Mouse (Mus musculus) intestine, postnatal 0 days (tissue): ENCODE measurements around the gene Rhbdf2. TPM values are rescaled to one million over a fixed set of nuclear protein-coding genes. Genes with fewer than 3 reads are reported as not detected.
A peak's percentile ranks its signal among the peaks of the same experiment; 100 is the strongest.

Experiments
- ATAC-seq: fragments of 200-750 bp; cut with Nextera tagmentation; 2 replicates; pipeline ENCODE4 v1.8.0; 2017; ENCODE audit warnings: mild to moderate bottlenecking, moderate TSS enrichment, moderate library complexity
- H3K27ac ChIP-seq: fragments of 300-500 bp; sonication (generic); 2 replicates; pipeline ENCODE4 v1.5.1; 2014; ENCODE audit warnings: mild to moderate bottlenecking, low read depth, low read length, moderate library complexity
- H3K27me3 ChIP-seq: fragments of 300-500 bp; sonication (generic); replicated peaks from 2 replicates; pipeline ENCODE4 v1.6.1; 2014; ENCODE audit warnings: low read length, mixed read lengths; ENCODE audit not compliant: control insufficient read depth, insufficient read depth
- H3K36me3 ChIP-seq: fragments of 300-500 bp; sonication (generic); 2 replicates; pipeline ENCODE4 v1.6.1; 2014; ENCODE audit warnings: mild to moderate bottlenecking, moderate library complexity; ENCODE audit not compliant: control insufficient read depth, insufficient read depth
- H3K4me1 ChIP-seq: fragments of 300-500 bp; sonication (generic); replicated peaks from 2 replicates; pipeline ENCODE4 v1.6.1; 2014; ENCODE audit warnings: antibody characterized with exemption, low read length, mixed read lengths; ENCODE audit not compliant: control insufficient read depth, insufficient read depth
- H3K4me2 ChIP-seq: fragments of 300-500 bp; sonication (generic); replicated peaks from 2 replicates; pipeline ENCODE4 v1.6.1; 2014; ENCODE audit warnings: low read depth, mild to moderate bottlenecking, moderate library complexity
- H3K4me3 ChIP-seq: fragments of 300-500 bp; sonication (generic); 2 replicates; pipeline ENCODE4 v1.5.1; 2014; ENCODE audit warnings: low read depth, low read length
- H3K9ac ChIP-seq: fragments of 300-500 bp; sonication (generic); 2 replicates; pipeline ENCODE4 v1.6.1; 2014; ENCODE audit warnings: mild to moderate bottlenecking, low read depth, low read length
- H3K9me3 ChIP-seq: fragments of 300-500 bp; sonication (generic); 2 replicates; pipeline ENCODE4 v1.6.1; 2016; ENCODE audit warnings: mixed run types; ENCODE audit not compliant: control insufficient read depth
- CTCF ChIP-seq: sonication (generic); IDR thresholded peaks from 2 replicates; pipeline ENCODE4 v1.5.1; 2016; ENCODE audit warnings: low read depth, mild to moderate bottlenecking, control low read depth, antibody characterized with exemption, moderate library complexity
- WGBS: fragments of 180-500 bp; shearing (Covaris S2); extraction: QIAGEN DNeasy Blood & Tissue Kit; methylation state at CpG from one replicate; pipeline ENCODE4 v1.1.7; 2014; 5-methylcytosine and 5-hydroxymethylcytosine counted together
- polyA plus RNA-seq: library from polyadenylated mRNA; unstranded; fragments of >200 nt; fragmentation: Nextera tagmentation; extraction: Ambion mirVana; gene quantifications from 2 replicates; pipeline ENCODE4 v1.2.1, GENCODE M21; 2015

The Rhbdf2 gene
- polyA plus RNA-seq, 1 experiment from 2014 or later: 7.6 TPM

- Histone ChIP-seq H3K4me2 (peak overlapping the region; percentile 77), H3K36me3 (peaks cover 40% of the 10 kb centered on the region), H3K9me3 (no peaks in the 10 kb centered on the region), H3K9ac (peak overlapping the region; percentile 72), H3K4me3 (peak overlapping the region; percentile 58), H3K27ac (peak overlapping the region; percentile 74), H3K27me3 (no peaks in the 10 kb centered on the region), H3K4me1 (peaks cover 9% of the 10 kb centered on the region)
- no peak for TF ChIP-seq CTCF
- under 1% methylated on average over 24 of the region's 24 CpGs for WGBS
- peak; percentile 1; the same call in 1 of the 2 replicates for ATAC-seq
These were observed 45.1 kb upstream of the Rhbdf2 start for GRCm38 (mm10) chr11:116671845-116672434.

DNA sequence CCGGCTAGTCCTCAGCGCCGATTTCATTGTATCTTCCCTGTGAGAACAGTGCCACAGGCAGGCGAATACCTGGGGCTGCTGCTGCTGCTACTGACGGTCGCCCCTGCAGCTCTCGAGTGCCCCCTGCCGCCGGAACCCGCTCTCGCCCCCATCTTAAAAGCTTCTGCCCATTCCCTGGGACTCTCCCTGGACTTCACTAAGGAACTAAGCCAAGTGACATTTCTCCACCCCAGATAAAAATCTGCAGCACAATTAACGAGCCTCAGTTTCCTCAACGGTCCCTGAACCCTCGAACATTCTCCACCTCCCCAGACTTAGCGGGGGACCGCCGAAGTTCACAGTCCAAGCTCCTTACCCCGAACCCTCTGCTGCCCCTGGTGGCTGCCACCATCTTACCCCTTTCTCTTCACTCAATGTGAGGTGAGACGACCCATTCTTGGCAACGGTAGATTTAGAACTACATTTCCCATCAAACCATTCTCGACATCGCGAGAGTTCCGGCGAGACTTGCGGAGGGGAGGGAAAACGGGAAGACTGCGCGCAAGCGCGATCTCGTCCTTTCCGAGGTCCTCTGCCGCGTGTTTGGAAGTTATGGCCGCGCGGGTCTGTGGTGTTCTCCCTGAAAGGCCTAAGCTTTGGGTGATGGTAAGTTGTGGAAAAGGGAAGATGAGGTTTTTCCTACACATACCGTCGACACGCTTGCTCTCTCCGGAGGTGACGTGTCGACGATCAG is 44.5 kb upstream of the Rhbdf2 start:
- 2% methylated on average over 45 of the region's 45 CpGs for WGBS
- peak; percentile 86 for TF ChIP-seq CTCF
- Histone ChIP-seq H3K27ac (peak overlapping the region; percentile 74), H3K4me3 (peak overlapping the region; percentile 58), H3K27me3 (no peaks in the 10 kb centered on the region), H3K9ac (peak overlapping the region; percentile 72), H3K36me3 (peaks cover 33% of the 10 kb centered on the region), H3K4me1 (peaks cover 9% of the 10 kb centered on the region), H3K9me3 (no peaks in the 10 kb centered on the region), H3K4me2 (peak overlapping the region; percentile 77)
- peak; percentile 84 for ATAC-seq

- Histone ChIP-seq H3K27me3 (no peaks in the 10 kb centered on the region), H3K36me3 (peaks cover 24% of the 10 kb centered on the region), H3K4me2 (no peak overlapping the region), H3K4me1 (peaks cover 9% of the 10 kb centered on the region), H3K27ac (no peak overlapping the region), H3K4me3 (no peak overlapping the region), H3K9ac (no peak overlapping the region), H3K9me3 (no peaks in the 10 kb centered on the region)
- no peak for ATAC-seq
- no peak for TF ChIP-seq CTCF
- 88% methylated on average over 7 of the region's 7 CpGs for WGBS
These were observed 43.6 kb upstream of the Rhbdf2 start for GRCm38 (mm10) chr11:116670386-116670785.

- H3K9ac ChIP-seq: no peak overlapping the region
- peaks cover 19% of the 10 kb centered on the region for H3K36me3 ChIP-seq
- H3K27me3 ChIP-seq: no peaks in the 10 kb centered on the region
- no peak overlapping the region for H3K27ac ChIP-seq
- no peaks in the 10 kb centered on the region for H3K9me3 ChIP-seq
- ATAC-seq: no peak
- WGBS: 40% methylated on average over 13 of the region's 13 CpGs
- no peak overlapping the region for H3K4me3 ChIP-seq
- no peak overlapping the region for H3K4me2 ChIP-seq
- TF ChIP-seq CTCF: no peak
- H3K4me1 ChIP-seq: peaks cover 8% of the 10 kb centered on the region
These were observed 43.1 kb upstream of the Rhbdf2 start for GRCm38 (mm10) chr11:116669787-116670365.

DNA sequence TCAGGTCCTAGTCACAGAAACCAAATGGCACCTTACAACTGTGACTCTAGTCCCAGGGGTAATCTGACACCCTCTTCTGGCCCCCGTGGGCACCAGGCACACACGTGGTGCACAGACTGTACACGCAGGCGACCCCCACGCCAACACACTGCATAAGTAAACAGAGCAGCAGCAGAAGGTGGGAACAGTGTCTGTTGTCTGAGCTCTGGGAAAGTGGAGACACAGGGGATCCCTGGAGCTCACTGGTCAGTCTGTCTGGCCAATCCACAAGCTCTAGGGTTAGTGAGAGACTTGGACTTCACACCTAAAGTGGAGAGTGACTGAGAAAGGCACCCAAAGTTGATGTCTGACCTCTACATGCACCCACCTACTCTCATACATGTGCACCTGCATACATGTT is 42.5 kb upstream of the Rhbdf2 start:
- 30% methylated on average over 5 of the region's 5 CpGs for WGBS
- no peak for ATAC-seq
- no peaks in the 10 kb centered on the region for H3K27me3 ChIP-seq
- H3K9me3 ChIP-seq: no peaks in the 10 kb centered on the region
- H3K4me1 ChIP-seq: peaks cover 3% of the 10 kb centered on the region
- no peak for TF ChIP-seq CTCF
- H3K27ac ChIP-seq: no peak overlapping the region
- H3K4me3 ChIP-seq: no peak overlapping the region
- H3K36me3 ChIP-seq: peaks cover 13% of the 10 kb centered on the region
- no peak overlapping the region for H3K9ac ChIP-seq
- no peak overlapping the region for H3K4me2 ChIP-seq

DNA sequence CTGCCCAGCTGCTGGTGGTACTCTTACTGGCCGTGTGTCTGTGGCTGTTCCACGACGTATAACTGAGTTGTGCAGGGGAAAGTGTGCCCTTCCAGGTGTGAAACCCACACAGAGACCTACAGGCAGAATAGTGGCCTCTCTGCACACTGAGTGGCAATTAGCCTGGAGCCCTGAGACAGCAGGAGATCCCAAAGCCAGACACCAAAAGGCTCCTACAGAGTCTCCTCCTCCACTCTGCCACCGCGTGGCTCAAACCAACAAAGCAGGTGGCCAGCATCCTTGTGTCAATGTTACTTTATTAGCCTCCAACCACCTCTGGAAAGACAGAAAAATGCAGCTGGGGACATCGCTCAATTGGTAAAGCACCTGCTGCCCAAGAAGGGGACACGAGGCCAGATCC is 42.0 kb upstream of the Rhbdf2 start:
- ATAC-seq: no peak
- Histone ChIP-seq H3K9me3 (no peaks in the 10 kb centered on the region), H3K4me1 (peaks cover 2% of the 10 kb centered on the region), H3K27me3 (no peaks in the 10 kb centered on the region), H3K36me3 (peaks cover 9% of the 10 kb centered on the region), H3K4me3 (no peak overlapping the region), H3K4me2 (no peak overlapping the region), H3K9ac (no peak overlapping the region), H3K27ac (no peak overlapping the region)
- TF ChIP-seq CTCF: peak; percentile 59
- WGBS: 45% methylated on average over 7 of the region's 7 CpGs
